Comparison of ENCODE assay signal across 15 mouse cellular contexts in the genomic region with DNA sequence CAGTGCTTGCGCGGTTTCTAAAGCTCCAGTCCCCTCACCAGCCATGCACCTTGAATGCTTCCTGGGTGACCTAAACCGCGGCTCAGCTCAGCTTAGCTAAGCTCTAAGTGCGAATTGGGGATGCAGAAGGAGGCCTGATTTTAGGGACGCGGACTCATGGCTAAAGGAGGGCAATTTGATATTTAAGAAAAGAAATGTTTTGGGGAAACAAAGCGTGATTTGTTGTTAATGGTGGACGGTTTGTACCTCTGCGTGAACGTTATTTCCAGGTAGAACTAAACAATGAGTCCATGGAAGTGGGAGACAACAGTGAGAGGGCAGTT. TPM values are rescaled to one million over a fixed set of nuclear protein-coding genes. Genes with fewer than 3 reads are reported as not detected.
DNase-seq lines count a peak whose midpoint lies in the region; ATAC-seq and TF ChIP-seq lines count a peak whose summit lies in the region.
"Had no signal": no experiment of that assay in that cellular context is flagged by ENCODE, and none has a peak within 500 bp of the region (broad histone marks: within the 10 kb centered on the region; RNA-seq: fewer than 3 reads in every experiment).

No protein-coding gene starts in this region.

- no peak; the same call in 1 of the 2 replicates for ATAC-seq in liver, postnatal 0 days
- ATAC-seq: activated CD4-positive, CD25-positive, alpha-beta regulatory T cell, adult 4 months; inflammation-experienced regulatory T-cells, adult 6 months had no signal

- H3K36me3 ChIP-seq in liver, adult 2 months (ENCODE audit: control insufficient read depth, insufficient read depth, low read length): peaks cover 45% of the 10 kb centered on the region
- H3K36me3 ChIP-seq in liver, postnatal 0 days (replicated peaks; ENCODE audit: insufficient read depth, low read length): no peaks in the 10 kb centered on the region
- H3K36me3 ChIP-seq: forebrain, embryonic 15.5 days; G1E had no signal

- no peak for TF ChIP-seq POLR2A in liver, adult 2 months (IDR thresholded peaks at IDR 0.05; ENCODE audit: extremely low read depth, insufficient read depth, low read length)

- TF ChIP-seq CTCF in liver, adult 2 months (IDR thresholded peaks at IDR 0.05; ENCODE audit: low read depth, low read length): no peak
- no peak for TF ChIP-seq CTCF in liver, postnatal 0 days (IDR thresholded peaks at IDR 0.05; ENCODE audit: low read depth)

- intact Hi-C loops in gastrocnemius, postnatal 36 days (cut with DNase I): no loop called here

- H3K27ac ChIP-seq in liver, adult 2 months (replicated peaks; ENCODE audit: insufficient read depth, low read depth, low read length): peak overlapping the region; percentile 74
- peak overlapping the region; percentile 2; the same call in 1 of the 2 replicates for H3K27ac ChIP-seq in liver, postnatal 0 days (ENCODE audit: low read depth)
- H3K27ac ChIP-seq: forebrain, embryonic 15.5 days had no signal

- 9% methylated on average over 11 of the region's 11 CpGs for WGBS in liver, adult 2 months
- 3% methylated on average over 11 of the region's 11 CpGs for WGBS in liver, postnatal 0 days (ENCODE audit: insufficient replicate concordance)

- H3K9me3 ChIP-seq in liver, postnatal 0 days (ENCODE audit: low read length): no peaks in the 10 kb centered on the region
- H3K9me3 ChIP-seq: forebrain, embryonic 15.5 days had no signal

- H3K27me3 ChIP-seq in liver, adult 2 months (ENCODE audit: control insufficient read depth, insufficient read depth, low read length): no peaks in the 10 kb centered on the region
- 0 out of 2 replicates have a peak, but pooled peaks cover 13% of the 10 kb centered on the region for H3K27me3 ChIP-seq in liver, postnatal 0 days (ENCODE audit: insufficient read depth, low read length)

- H3K79me2 ChIP-seq in liver, adult 2 months (ENCODE audit: control insufficient read depth, insufficient read depth, low read length): peaks cover 6% of the 10 kb centered on the region; the same call in 1 of the 2 replicates

- peak overlapping the region; percentile 61 for H3K9ac ChIP-seq in liver, adult 2 months (ENCODE audit: low read depth, low read length)
- H3K9ac ChIP-seq in liver, postnatal 0 days (replicated peaks): no peak overlapping the region
- H3K9ac ChIP-seq: forebrain, embryonic 15.5 days had no signal

- H3K4me2 ChIP-seq in liver, postnatal 0 days (ENCODE audit: low read depth, low read length): peak overlapping the region; percentile 24; the same call in 1 of the 2 replicates
- H3K4me2 ChIP-seq: forebrain, embryonic 15.5 days had no signal

- DNase-seq in embryo, embryonic 10.5 days (ENCODE audit: low spot score): peak; percentile 61
- DNase-seq in embryo, embryonic 9.5 days (ENCODE audit: extremely low spot score): no peak
- no peak for DNase-seq in liver, adult 2 months (ENCODE audit: extremely low read depth, low read depth, low spot score)
- DNase-seq in liver (no peak), R1 (ENCODE audit: low read depth, low spot score) (peak; percentile 23)
- DNase-seq in liver, postnatal 0 days: no peak
- DNase-seq in adrenal gland, adult 18-20 months (ENCODE audit: low spot score in 2 of 2): no peak
- no peak for DNase-seq in gastrocnemius, postnatal 36 days
- DNase-seq: gastrocnemius, postnatal 25 days had no signal

- no peak overlapping the region for H3K4me3 ChIP-seq in liver, adult 2 months (ENCODE audit: insufficient read depth, low read depth, low read length)
- no peak overlapping the region for H3K4me3 ChIP-seq in liver, postnatal 0 days (ENCODE audit: low read depth, low read length)
- H3K4me3 ChIP-seq: forebrain, embryonic 15.5 days; myocyte had no signal

- H3K4me1 ChIP-seq in liver, adult 2 months (ENCODE audit: control insufficient read depth, insufficient read depth, low read length): peaks cover 44% of the 10 kb centered on the region
- peaks cover 4% of the 10 kb centered on the region; the same call in 1 of the 2 replicates for H3K4me1 ChIP-seq in liver, postnatal 0 days (ENCODE audit: insufficient read depth)
- H3K4me1 ChIP-seq: forebrain, embryonic 15.5 days had no signal

- no peak for TF ChIP-seq EP300 in liver, postnatal 0 days (IDR thresholded peaks at IDR 0.05; ENCODE audit: low read depth)

RNA-seq across cellular contexts. Expression of a gene that starts 16.2 kb away (rescaled TPM):
- 11.2 and 14.2 TPM in 2 replicates for total RNA-seq in liver, adult 2 months (2014; rRNA removed)
- 66.4 and 103 TPM in 2 replicates for polyA plus RNA-seq in liver, adult 2 months (2012; rRNA removed)
- 10.1 and 12.6 TPM in 2 replicates for polyA plus RNA-seq in liver, postnatal 0 days (2015; fragmentation: Nextera tagmentation; extraction: Ambion mirVana)
- not detected for total RNA-seq in adrenal gland, adult 18-20 months (2021)
- not detected for total RNA-seq in gastrocnemius, postnatal 36 days (2021)
- total RNA-seq: gastrocnemius, postnatal 25 days; left cerebral cortex, adult 18-20 months had no signal
- polyA plus RNA-seq: activated CD4-positive, CD25-positive, alpha-beta regulatory T cell, adult 4 months; forebrain, embryonic 15.5 days; G1E; inflammation-experienced regulatory T-cells, adult 6 months had no signal

Comparison
In these comparisons a context has a peak if more than half of its experiments do, and no peak if none do; other contexts are left out.
1. DNase-seq: peak in embryo, embryonic 10.5 days (single experiment) and R1 (single experiment); none in embryo, embryonic 9.5 days (single experiment), liver, adult 2 months (single experiment), liver (single experiment), liver, postnatal 0 days (single experiment), adrenal gland, adult 18-20 months (0 of 2) and gastrocnemius, postnatal 36 days (0 of 2).
2. RNA of a gene that starts 16.2 kb away (total RNA-seq): 11.2 to 14.2 TPM in liver, adult 2 months; not detected in adrenal gland, adult 18-20 months and not detected in gastrocnemius, postnatal 36 days; every median in the first group is over 10 times any median in the second.